Mouse (Mus musculus): ENCODE measurements around the gene Ikzf5.

- TF ChIP-seq CTCF (IDR thresholded peaks at IDR 0.05; ENCODE audit: low read depth, low read length) (no peak), TAL1 (conservative IDR thresholded peaks at IDR 0.05; ENCODE audit: low read depth, low read length) (no peak), GATA1 (IDR thresholded peaks at IDR 0.05; ENCODE audit: borderline replicate concordance, low read length) (no peak)
Measured at GRCm38 (mm10) chr7:131434276-131434675, 24.0 kb upstream of the Ikzf5 start.
